Mouse (Mus musculus) olfactory bulb, adult 2 months (tissue): ENCODE data around the gene Actl6b.

ENCODE experiments used
- CTCF ChIP-seq: fragments of 200-500 bp; IDR thresholded peaks from 2 replicates; pipeline ENCODE4 v1.5.1; 2012; ENCODE audit warnings: low read depth, mild to moderate bottlenecking, low read length, moderate library complexity; ENCODE audit not compliant: insufficient read depth
- POLR2A ChIP-seq: fragments of 200-500 bp; IDR thresholded peaks from 2 replicates; pipeline ENCODE4 v1.6.1; 2012; ENCODE audit warnings: mild to moderate bottlenecking, low read depth, low read length, moderate library complexity; ENCODE audit not compliant: insufficient read depth

DNA sequence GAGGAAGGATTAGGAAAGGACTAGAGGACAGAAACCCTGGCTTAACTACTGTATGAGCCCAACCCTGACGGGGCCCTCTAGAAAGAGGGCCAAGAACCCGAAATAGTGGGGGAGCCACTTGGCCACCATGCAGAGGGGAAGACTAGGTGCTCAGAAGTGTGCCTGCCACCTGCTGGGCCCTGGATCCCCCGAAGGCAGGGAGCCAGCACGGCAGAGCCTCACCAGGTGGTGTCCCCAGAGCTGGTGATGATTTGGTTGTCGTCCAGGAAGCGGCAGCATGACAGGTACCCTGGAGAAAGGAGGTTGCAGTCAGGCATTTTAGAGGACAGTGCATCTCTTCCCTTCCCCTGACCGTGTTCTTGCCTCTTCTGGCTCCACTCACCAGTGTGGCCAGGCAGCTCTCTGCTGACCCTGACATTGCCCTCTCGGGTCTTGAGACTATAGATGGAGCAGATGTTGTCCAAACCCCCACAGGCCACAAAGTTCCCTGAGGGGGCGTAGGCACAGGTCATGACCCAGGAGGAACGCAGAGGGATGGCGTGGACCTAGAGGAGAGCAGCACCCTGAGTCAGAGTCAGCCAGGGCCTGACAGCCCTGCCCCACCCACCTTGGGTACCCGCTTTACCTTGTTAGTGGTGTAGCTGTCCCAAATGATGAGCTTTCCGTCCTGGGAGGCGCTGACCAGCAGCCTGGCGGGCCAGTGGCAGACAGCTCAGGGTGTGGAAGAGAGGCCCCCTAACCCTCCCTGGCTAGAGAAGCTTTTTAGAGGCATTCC lies 23.9 kb upstream of the Actl6b start:
- TF ChIP-seq POLR2A (no peak), CTCF (no peak)
